Mouse (Mus musculus) embryo, embryonic 10 days (tissue): ENCODE measurements around the gene Fmod.
A peak's percentile ranks its signal among the peaks of the same experiment; 100 is the strongest.

ENCODE experiments used
- DNase-seq: peaks from one replicate; pipeline ENCODE4 v3.0.0-alpha.2; 2015; ENCODE audit warnings: low spot score

The Fmod gene

DNA sequence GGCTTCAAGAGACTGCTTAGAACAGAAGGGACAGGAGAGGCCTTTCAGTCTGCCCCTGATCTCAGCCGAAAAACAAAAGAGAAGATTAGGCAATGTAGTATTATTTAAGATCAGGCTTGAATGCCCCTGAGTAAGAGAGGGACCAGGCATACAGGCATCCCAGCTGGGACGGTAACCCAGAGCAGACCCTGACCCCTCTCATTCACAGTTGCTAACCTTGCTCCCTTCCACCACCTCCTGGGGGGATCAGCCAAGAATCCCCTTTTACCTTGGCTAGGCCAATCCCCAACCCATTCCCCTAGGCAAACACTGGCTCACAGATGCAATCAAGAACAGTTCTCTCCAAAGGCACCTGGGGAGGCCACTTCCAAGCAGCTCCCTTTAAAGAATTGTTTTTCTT is 39.7 kb downstream of the Fmod start:
- no peak for DNase-seq

DNA sequence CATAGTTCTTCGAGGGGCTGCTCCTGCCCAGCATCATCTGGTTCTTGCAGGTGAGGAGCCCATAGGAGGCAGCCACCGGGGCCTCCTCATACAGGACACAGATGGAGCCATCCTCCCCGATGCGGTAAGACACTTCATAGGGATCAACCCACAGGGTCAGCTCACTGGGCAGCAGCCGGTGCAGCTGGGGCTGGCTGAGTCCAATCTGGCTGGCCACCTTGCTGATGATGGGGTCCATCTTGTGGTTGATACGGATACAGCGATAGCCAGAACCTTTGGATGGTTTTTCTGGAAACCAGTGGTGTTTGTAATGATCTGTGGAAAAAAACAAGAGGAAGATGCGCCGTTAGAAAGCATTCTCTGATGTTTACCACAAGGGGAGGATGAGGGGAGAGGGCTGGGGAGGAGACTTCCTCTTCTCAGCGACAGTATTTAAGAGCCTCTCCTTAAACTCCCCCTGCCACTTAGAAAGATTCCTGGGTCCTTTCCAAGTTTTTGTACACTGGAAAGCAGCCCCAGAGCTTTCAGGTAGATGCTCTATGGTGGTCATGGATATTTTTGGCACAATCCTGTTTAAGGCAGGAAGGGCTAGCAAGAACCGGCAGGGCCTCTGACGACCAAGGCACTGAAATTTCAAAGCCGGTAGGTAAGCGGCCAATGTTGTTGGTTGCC is 40.5 kb downstream of the Fmod start:
- DNase-seq: peak; percentile 65

DNA sequence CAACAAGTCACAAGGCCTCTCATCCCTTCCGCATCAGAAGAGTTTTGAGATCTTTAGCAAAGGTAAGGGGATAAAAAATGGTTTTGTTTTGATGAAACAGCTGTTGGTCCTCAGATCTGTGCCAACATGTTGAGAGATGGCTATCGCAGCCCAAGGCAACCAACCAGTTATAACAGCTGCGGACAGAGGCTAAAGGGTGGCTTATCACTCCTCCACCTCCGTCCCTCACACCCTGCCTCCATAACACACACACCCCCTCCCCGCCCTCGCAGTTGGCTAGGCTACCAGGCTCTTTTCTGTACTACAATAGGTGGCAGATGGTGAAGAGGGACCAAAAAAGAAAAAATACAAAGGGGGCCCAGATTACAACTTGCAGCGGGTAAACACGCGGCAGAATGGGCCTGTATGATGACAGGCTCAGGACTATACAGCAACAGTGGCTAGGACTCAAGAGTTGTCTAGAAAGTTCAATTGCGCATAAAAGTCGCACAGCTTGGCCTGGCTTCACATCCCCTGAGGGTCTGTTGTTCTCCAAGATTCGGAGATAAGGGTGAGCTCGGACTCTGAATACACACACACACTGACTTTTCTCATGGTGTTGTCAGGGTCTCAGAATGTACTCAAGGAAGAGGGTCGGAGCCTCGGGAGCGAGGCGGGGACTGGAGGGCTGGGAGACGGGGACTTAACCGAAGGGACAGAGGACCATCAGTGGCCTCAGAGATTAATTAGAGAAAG is 41.2 kb downstream of the Fmod start:
- DNase-seq: no peak

DNA sequence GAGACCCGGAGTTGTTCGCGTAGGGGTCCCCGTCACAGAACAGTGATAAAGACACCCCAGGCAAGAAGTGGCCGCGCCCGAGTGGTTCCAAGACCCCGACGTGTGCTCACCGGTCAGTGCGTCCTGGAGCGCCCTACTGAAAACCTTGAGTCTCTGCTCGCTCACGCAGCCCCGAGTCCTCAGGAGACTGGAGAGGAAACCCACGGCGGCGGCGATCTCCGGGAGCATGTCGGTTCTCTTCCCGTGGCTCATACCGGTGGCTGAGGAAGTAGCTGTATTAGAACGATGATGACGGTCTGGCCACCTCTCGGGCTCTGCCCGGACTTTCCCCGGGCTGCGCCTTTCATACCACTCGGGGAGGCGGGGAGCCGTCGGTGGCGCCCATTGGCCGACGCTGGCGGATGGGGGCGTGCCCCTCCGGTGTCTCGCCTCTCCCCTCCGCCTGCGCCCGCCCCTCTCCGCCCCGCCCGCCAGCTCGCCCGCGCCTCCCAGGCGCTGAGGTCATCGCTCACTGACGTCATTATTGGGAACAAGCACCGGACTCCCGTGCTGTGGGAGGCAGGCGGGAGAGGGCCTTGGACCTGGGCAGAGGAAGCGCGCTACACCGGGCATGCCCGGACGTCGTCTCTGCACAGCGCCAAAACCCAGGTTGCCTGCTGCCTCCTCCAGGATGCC is 41.9 kb downstream of the Fmod start, which contains the start of gene Btg2:
TSS of gene Btg2 (minus strand) at position 319 of the 675 bp plus-strand sequence.
- peak; percentile 96 for DNase-seq

DNA sequence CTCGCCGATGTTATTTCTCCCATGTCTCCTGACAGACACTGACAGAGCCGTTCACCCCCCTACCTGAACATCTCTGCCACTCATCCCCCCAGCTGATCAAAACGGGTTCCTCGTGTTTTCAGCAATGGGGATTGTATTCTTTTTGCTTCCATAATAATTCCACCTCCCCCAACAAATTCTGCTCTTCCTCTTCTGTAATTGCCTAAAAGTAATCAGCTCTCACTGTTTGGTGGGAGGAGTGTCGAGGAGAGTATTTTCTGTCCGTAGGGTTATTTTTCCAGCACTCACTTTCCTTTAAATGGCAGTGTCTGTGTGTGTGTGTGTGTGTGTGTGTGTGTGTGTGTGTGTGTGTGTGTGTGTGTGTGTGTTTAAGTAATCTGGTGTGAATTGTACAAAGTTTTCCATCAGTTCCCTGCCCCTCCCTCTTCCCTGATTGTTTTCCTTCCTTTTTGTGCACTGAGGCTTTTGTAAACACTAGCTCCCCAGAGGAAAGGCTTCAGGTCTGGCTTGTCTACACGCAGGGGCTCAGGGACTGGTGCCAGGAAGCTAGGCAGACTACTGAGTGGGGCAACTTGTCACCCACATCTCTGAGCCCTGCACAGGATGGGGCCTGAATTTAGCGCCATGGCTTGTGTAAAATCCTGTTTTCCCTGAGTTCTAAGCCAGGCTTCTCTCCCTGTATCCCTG is 42.6 kb downstream of the Fmod start:
- peak; percentile 48 for DNase-seq

DNA sequence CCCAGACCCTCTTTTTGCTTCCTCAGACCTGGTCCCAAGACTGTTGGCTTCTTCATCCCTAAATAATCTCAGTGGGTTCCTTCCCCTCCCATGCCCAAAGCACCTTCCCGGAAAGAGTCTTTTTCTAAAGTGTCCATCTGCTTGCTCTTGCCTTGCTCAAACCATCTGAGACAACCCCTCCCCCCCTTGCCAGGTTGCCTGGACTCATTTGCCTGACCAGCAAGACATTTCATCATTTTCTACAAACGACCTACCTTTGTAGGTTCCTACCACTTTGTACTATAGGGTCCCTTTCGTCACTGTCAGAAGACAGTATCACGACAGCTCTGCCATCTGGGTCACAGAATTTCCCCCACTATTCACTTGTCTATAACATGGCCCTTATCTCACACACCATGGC is 43.4 kb downstream of the Fmod start:
- no peak for DNase-seq

DNA sequence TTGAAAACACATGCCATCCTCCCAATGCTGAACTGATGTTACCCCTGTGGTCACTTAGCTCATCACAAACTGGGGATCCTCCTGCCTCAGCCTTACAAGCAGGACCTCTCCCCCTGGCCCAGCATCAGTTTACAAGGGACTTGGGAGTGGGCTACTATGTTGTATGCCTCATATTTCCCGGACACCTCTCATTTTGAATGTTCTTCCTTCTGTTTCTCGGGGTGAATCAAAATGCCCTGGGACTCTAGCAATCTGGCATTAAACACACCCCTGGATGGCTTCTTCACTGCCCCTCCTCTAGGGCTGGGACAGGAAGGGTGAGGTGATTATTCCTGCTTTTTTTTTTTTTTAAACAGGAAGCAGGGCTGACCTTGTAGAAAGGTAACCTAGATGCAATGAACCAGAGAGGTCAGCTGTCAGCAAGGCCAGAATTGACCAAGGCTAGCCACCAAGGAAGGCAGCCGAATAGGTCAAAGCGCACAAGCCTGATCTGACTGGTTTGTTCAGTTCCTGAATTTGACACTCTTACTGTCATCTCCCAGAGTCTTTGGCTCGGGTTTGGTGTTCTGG is 43.9 kb downstream of the Fmod start:
- DNase-seq: no peak

DNA sequence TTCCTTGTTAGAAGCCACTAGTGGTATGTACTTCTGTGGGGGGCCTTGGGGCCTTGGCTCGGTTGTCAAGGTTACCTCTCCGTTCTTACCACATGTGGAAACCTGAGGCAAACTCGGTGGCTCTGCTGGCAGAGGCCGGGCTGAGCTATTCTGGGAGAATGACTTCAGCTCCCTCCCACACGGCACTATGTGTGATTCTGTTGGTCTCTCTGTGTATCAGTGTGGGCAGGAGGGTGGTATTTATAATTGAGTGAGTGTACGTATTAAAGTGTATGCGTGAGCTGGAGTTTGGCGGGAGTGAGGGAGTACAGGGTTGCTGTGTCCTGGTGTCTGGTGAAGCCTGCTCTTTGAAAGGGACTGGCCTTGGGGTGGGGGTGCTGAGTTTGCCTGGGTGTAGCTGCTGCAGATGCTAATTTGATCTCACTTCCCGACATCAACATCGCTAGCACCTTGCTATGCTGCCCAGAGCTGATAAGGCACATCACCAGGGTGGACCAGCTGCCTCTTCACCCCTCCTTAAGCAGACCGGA is 46.0 kb downstream of the Fmod start:
- no peak for DNase-seq

DNA sequence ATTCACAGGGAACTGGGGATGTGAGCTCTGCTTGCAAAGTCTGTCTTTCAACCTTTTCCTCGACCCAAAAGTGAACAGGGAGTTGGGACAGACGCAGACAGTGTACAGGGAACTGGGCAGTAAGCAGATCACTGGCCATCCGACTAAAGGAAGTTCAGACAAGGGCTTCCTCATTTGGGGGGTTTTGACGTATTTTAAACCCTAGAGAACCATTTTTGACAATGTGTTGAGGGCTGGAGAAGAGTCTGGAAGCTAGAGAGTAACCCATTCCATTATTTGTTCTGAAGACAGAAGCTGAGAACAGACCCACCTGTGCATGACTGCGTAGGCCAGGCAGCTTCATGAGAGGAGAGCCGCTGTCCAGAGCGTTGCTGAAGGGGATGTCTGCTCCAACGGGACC is 46.6 kb downstream of the Fmod start:
- DNase-seq: no peak

DNA sequence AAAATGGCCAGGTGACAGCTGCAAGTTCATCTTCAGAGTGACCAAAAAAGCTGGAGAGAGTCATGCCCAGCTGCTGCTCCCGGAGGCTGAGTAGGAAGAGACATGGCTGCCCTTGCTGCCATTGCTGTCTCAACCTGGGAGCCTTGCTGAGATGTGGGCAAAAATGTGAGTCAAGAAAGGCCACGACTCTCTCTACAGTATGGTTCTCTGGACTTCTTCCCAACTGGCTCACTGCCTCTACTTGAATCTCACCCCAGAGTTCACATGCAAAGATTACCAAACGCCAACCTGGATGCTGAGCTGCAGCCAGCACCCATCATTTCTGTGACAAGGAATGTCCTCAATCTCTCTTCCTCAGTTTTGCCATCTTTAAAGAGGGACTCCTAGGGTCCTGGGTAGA is 47.1 kb downstream of the Fmod start:
- DNase-seq: no peak

DNA sequence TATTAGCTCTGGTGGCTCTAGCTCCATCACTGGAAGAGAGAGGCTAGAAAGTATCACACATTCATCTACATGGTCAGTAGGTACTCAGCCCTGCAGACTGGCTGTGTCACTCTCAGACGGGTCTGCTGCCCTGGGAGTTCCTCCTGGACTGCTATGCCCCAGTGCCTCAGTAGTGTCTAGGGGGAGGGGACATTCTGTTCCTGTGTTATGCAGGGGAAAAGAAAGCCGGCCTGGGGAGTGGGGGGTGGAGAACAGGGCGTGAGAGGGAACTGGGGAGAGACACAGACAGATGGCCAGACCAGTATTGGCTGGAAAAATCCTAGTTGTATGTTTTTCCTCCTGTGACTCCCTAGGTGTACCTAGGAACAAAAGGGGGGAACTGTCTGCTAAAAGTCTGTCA is 49.0 kb downstream of the Fmod start:
- DNase-seq: no peak

DNA sequence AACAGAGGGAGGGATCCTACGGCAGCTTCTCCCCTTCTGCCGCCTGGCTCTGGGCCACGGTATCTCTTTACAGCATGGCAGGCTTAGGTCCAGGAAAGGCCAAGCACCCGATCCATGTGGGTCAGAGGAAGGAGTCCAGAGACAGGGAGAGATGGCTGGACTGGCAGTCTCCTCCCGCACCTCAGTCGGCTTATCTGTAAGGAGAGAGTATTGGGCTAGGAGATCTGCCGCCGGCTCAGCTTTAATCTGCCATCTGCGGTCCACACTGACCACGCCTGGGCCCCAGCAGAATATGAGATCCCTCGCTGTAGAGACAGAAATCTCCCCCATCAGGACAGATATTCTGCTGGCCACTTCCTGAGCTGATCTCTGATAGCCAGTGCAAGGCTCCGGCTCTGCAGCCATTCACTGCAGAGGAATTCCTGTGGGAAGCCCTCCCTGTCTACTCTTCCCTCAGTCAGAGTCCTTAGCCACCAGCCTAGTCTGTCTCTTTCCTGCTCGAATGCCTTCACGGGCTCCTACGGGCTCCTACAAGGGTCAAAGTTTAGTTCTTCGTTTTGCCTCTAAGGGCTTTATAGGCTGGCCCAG is 49.9 kb downstream of the Fmod start:
- DNase-seq: no peak

DNA sequence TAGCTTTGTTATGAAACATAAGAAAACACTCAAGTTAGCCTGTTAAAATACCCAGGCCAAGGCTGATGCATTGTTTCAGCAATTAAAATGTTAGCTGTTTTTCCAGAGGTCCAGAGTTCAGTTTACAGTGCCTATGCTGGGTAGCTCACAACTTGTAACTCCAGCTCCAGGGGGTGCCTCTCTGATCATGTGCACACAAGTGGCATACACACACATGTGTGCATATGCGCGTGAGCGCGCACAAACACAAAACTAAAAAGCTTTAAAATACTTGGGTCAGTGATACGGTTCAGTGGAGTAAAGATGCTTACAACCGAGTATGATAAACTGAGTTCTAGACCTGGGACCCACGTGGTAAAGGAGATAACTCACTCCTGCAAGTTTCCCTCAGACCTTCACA is 52.0 kb downstream of the Fmod start:
- no peak for DNase-seq

DNA sequence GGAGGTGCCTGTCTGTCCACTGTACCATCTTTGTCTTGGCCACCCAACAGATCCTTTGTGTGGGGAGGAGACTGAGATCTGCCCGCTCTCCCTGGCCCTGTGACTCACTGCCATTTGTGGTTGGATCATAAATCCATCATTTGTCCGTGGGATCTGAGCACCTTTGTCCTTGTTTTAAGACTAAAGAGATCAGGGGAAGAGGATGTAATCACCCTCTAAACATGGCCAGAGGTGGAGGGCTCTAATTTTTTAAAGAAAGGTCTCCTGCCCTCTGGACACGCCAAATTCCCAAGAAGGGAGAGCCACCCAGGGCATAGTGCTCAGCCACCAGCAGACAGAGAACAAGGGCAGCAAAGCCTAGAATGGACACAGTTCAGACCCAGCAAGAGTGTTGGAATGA is 54.8 kb downstream of the Fmod start:
- no peak for DNase-seq

DNA sequence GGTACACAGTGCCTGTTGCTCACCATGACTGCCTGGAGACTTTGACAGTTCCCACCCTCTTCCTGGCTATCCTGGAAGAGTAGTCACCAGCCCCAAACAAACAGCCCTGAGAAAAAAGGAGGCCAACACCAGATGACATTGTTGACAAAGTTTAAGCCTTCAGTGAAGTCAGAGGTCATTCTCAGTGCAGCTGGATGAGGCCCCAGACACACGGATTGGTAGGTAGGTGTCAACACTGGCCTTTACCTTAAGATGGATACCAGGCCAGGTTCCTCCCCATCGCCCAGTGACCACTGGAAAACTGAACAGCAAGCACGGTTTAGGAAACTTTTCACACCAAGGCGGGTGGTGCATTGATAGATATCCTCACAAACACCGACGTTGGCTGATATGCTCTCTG is 55.3 kb downstream of the Fmod start:
- no peak for DNase-seq

DNA sequence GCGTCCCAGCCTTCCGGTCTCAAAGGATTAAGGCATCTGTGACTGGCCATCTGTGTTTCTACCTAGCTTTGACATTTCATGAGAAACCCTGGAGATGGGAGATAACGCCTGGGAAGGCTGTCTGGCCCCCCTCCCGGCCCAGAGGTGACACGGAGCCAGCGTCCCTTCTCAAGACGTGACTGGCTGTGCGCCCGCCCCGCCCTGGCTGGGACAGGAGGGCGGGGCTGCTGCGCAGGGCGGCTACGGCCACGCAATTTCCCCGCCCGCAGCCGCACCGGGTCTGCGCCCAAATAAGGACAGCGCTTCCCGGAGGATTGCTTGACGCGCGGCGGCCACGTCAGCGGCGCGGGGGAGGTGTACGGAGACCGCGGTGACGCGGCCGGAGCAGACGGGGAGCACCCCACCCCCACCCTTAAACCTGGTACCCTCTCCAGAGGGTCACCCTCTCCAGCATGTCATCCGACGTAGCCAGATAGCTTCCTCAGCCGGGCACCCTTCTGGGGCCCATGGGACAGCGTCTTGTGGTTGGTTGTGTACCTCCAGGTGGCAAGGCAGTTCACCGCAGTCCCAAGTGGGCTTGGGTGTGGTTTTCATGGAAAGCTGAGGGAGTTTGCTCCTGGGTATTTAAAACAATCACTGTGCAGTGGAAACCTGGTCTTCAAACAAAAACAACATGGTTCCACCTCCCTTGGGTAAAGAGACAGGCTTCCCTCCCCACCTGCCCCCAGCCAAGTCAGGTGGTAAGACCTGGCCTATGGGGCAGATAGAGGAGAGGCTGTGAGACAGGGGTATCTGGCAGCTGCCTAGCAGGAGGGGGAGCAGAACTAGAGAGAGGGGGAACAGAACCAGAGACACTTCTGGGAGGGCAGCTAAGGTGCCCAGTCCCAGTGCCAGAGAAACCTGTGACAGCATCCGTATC is 56.1 kb downstream of the Fmod start:
- DNase-seq: peak; percentile 91

DNA sequence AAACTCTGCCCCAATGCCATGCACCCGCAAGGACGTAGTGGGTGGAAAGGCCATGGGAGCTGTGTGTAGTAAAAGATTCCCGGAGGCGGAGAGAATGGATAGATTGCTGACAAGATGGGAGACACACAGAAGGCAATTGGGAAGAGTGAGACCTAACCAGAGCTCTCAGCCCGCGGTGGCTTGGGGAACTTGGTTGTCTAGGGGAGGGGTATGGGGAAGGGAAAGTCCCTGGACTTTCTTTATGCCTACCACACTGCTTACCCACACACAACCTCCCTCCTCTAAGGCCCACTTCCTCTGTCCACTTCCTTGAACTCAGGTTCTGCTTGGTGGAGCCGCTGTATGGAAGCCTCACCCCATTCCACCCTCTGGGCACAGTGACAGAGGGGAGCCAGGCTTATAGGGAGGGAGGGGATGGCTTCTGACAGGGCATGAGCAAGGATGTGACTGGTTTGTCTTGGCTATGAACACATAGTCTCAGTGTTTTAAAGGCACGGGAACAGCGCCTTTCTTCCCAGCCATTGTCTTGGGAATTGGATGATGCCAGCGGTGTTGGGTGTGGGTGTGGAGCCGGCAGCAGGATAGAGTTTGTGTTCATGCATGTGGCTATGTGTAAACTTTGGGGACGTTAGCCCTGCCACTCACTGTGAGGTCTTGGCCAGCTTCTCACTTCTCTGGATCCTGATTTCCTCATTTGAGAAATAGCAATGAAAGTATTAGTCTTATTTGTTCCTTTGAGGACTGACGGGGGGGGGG is 56.9 kb downstream of the Fmod start:
- no peak for DNase-seq

DNA sequence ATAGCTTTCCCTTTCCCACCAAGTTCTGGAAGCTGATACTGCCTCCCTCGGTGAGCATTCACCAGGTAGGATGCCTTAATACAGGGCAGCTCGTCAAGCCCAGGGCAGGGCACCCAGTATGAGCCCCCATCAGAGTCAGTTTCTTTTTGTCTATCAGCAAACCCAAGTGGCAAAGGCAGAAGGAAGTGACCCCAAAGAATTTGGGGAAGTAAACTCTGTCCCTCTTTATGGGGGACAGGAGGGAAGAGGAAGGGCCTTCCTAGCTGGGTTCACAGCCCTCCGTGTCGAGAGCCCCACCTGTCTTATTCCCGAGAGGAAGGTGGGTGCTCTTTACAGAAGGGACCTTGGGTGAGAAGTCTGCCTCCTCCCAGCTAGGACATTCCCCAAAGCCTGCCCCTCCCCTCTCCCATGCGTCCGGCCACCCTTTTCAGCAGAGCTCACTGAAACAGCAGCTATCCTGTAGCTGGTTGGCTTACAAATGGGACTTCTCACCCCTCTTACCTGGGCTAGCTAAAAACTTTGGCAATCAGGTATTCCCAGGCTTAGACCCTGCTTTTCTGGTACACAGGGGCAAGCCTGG is 58.1 kb downstream of the Fmod start:
- no peak for DNase-seq

DNA sequence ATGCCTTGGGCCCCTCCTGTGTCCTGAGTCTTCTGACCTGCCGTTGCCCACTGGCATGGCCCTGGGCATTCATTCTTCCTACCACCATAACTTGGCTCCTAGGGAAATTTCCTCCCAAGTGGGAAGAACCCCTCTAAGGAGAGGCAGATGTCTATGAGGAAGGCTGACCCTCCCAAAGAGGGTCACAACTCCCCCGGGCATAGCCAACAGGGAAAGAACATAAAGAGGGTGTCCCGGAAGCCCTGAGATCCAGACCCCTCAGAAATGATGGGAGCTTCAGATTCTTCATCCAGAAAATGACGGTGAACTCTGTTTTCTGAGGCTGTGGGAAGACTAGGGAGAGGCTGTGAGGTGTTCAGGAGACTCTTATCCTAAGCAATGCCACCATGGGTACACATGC is 58.7 kb downstream of the Fmod start:
- no peak for DNase-seq
